Mouse (Mus musculus) lung, embryonic 14.5 days (tissue): ENCODE measurements at regions not wholly inside any gene's neighbourhood (a gene's known extent, or its start where the extent isn't known, plus 50 kb on each side); places are given as distances from the start of the nearest gene placed in this dataset.

ENCODE experiments used
- ATAC-seq: fragments of 200-750 bp; cut with Nextera tagmentation; 2 replicates; pipeline ENCODE4 v1.8.0; 2017; ENCODE audit warnings: mild to moderate bottlenecking, moderate TSS enrichment, moderate library complexity; ENCODE audit not compliant: insufficient read depth
- DNase-seq: peaks from one replicate; pipeline ENCODE4 v3.0.0-alpha.2; 2015
- H3K27ac ChIP-seq: fragments of 300-500 bp; sonication (generic); 2 replicates; pipeline ENCODE4 v1.5.1; 2014; ENCODE audit warnings: low read depth, mild to moderate bottlenecking, moderate library complexity
- H3K27me3 ChIP-seq: fragments of 300-500 bp; sonication (generic); 2 replicates; pipeline ENCODE4 v1.6.1; 2014; ENCODE audit warnings: low read length, control low read depth; ENCODE audit not compliant: insufficient read depth
- H3K36me3 ChIP-seq: fragments of 300-500 bp; sonication (generic); 2 replicates; pipeline ENCODE4 v1.6.1; 2014; ENCODE audit warnings: control low read depth; ENCODE audit not compliant: insufficient read depth
- H3K4me1 ChIP-seq: fragments of 300-500 bp; sonication (generic); 2 replicates; pipeline ENCODE4 v1.6.1; 2014; ENCODE audit warnings: antibody characterized with exemption, control low read depth; ENCODE audit not compliant: insufficient read depth
- H3K4me2 ChIP-seq: fragments of 300-500 bp; sonication (generic); 2 replicates; pipeline ENCODE4 v1.6.1; 2014; ENCODE audit warnings: mild to moderate bottlenecking
- H3K4me3 ChIP-seq: fragments of 300-500 bp; sonication (generic); 2 replicates; pipeline ENCODE4 v1.5.1; 2014; ENCODE audit warnings: low read depth, low read length
- H3K9ac ChIP-seq: fragments of 300-500 bp; sonication (generic); 2 replicates; pipeline ENCODE4 v1.6.1; 2014
- H3K9me3 ChIP-seq: fragments of 300-500 bp; sonication (generic); 2 replicates; pipeline ENCODE4 v1.6.1; 2016; ENCODE audit warnings: low read depth, low read length, control low read depth
- CTCF ChIP-seq: IDR thresholded peaks from 2 replicates; pipeline ENCODE4 v1.5.1; 2016; ENCODE audit warnings: antibody characterized with exemption, low read depth
- WGBS: fragments of 180-500 bp; shearing (Covaris S2); extraction: QIAGEN DNeasy Blood & Tissue Kit; methylation state at CpG from one replicate; pipeline ENCODE4 v1.1.7; 2014; 5-methylcytosine and 5-hydroxymethylcytosine counted together

DNA sequence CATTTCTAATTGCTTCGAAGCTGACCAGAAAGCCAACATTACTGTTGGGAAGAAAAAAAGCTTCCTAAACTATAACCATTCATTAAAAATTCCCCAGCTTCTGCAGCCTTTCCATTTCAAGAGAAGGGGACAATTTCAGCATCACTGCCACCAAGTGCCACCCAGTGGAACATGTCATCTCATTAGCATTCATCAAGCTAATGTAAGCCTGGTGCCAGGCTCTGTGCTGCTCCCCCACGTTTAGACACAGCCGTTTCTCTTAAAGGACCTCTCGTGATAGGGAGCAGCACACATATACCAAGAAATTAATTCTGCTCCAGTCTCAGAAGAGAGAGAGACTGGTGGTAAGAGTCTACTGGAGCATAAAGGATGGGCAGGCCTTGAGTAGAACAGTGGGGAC, 409.1 kb upstream of the Gm10131 start:
- no peak overlapping the region for H3K9ac ChIP-seq
- WGBS = 60% methylated on average over 4 of the region's 4 CpGs
- no peak overlapping the region for H3K27ac ChIP-seq
- no peak overlapping the region for H3K4me2 ChIP-seq
- DNase-seq = no peak
- ATAC-seq = no peak
- no peaks in the 10 kb centered on the region for H3K36me3 ChIP-seq
- H3K9me3 ChIP-seq = no peaks in the 10 kb centered on the region
- no peaks in the 10 kb centered on the region for H3K27me3 ChIP-seq
- no peak for TF ChIP-seq CTCF
- H3K4me1 ChIP-seq = no peaks in the 10 kb centered on the region
- H3K4me3 ChIP-seq = no peak overlapping the region

DNA sequence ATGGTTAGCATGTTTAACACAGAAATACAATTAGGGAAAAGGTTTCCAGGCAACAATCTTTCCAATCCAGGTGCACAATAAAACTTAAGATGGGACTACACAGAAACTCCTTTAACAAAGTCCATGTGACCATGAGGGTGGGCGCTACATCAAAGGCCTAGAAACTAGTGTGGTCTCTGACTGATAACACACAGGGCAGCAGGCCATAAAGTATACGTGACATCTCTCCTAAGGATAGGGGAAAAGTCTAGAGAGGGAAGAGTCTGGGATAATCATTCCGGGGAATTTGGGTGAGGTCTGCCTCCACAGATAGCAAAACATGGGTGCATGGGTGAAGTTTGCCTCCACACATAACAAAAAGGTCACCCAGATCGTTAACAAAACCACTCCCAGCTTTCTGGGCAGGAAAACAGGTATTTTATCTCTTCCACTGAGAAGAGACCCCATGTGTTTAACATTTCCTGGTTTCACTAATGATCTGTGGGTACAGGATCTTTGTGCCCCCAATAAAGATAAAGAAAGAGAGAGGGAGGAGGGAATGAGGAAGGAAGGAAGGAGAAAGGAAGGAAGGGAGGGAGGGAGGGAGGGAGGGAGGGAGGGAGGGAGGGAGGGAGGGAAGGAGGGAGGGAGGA, 402.0 kb upstream of the Gm10131 start:
- WGBS = 40% methylated on average over 4 of the region's 4 CpGs
- no peak for TF ChIP-seq CTCF
- Histone ChIP-seq H3K4me1 (no peaks in the 10 kb centered on the region), H3K36me3 (no peaks in the 10 kb centered on the region), H3K9ac (no peak overlapping the region), H3K4me2 (no peak overlapping the region), H3K4me3 (no peak overlapping the region), H3K27me3 (no peaks in the 10 kb centered on the region), H3K9me3 (no peaks in the 10 kb centered on the region), H3K27ac (no peak overlapping the region)
- ATAC-seq (no peak), DNase-seq (no peak)

DNA sequence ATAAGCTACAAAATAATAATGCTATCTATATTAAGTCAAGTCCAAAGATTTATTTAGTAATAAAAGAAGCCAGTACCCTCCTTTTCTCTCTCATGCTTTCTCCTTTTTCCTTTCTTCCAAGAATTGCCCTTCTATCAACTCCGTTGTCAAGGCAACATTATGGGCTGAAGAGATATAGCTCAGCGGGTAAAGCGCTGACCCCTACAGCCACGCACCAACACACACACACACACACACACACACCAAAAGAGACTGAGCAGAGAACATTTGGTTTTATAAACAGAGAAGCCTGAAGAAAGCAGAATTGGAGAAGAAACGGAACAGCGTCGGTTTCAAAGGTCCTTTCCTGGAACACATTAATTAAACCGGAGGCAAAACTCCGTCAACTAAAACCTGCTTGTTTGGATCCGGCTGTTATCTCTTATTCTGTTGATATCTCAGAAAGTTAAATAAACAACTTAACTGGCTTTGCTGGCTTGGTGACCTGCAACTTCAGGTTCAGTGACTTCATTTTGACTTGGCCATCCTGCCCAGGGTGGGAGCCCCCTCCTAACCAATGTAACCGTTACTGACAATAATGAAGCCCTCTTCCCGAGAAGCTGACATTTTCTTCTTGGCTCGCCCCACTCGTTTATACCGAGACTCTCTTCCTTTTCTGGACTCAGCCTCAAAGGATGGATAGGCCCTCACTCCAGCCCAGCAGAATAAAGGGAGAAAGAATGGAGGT, 394.5 kb upstream of the Gm10131 start:
- ATAC-seq = no peak; the same call in 1 of the 2 replicates
- H3K27me3 ChIP-seq = no peaks in the 10 kb centered on the region
- no peaks in the 10 kb centered on the region for H3K9me3 ChIP-seq
- 30% methylated on average over 15 of the region's 15 CpGs for WGBS
- H3K4me3 ChIP-seq = no peak overlapping the region
- peak; percentile 23 for DNase-seq
- no peak overlapping the region for H3K9ac ChIP-seq
- H3K4me2 ChIP-seq = 0 out of 2 replicates have a peak overlapping the region, but pooled peaks have one; percentile 5
- TF ChIP-seq CTCF = no peak
- no peaks in the 10 kb centered on the region for H3K4me1 ChIP-seq
- no peaks in the 10 kb centered on the region for H3K36me3 ChIP-seq
- no peak overlapping the region for H3K27ac ChIP-seq

DNA sequence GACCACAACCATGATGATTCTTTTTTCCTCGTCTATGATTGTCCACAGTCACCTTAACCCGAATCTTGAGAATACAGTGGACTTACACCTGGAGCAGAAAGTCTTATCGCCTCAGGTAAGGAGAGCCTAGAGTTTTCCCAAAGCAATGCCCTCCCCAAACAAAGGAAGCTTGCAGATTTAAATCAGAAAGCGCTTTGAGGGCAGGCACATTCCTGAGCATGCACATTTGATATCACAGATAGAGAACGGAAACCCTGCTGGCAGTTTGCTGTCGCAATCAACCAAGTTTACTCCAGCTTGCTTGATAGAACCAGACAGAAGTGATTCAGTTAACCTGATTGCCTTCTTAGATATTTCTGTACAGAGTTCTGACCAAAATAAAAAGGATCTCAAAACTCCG, 393.6 kb upstream of the Gm10131 start:
- Histone ChIP-seq H3K9me3 (no peaks in the 10 kb centered on the region), H3K4me3 (no peak overlapping the region), H3K4me2 (no peak overlapping the region), H3K9ac (no peak overlapping the region), H3K27me3 (no peaks in the 10 kb centered on the region), H3K4me1 (no peaks in the 10 kb centered on the region), H3K36me3 (no peaks in the 10 kb centered on the region), H3K27ac (no peak overlapping the region)
- ATAC-seq (no peak), DNase-seq (no peak)
- WGBS = 73% methylated on average over 7 of the region's 7 CpGs
- TF ChIP-seq CTCF = no peak

DNA sequence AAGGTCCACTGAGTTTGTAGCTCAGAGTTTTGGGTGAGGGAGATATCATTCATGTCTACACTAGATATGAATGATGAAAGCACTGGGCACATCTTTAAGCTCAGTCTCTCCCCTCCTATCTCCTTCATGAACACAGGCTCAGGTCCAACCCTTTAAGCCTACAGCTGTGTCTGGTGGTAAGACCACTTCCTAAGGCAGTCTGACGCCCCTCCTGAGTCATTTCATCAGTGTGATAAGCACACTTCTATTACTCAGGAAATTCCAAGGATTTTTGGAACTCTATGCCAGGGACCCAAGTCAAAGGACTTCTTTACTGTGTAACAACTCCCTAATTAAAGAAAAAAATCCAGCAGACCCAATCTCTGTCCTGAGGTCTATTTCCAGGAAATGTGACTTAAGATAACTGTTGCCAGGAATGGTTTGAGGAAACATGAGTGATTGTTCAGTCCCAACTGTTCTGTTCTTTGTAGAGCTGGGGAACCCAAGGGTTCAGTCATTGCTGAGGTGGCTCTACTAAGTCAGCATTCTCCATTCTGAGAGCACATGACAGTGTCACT, 391.1 kb upstream of the Gm10131 start:
- Histone ChIP-seq H3K4me2 (no peak overlapping the region), H3K9ac (no peak overlapping the region), H3K9me3 (no peaks in the 10 kb centered on the region), H3K27me3 (no peaks in the 10 kb centered on the region), H3K36me3 (no peaks in the 10 kb centered on the region), H3K27ac (no peak overlapping the region), H3K4me3 (no peak overlapping the region), H3K4me1 (no peaks in the 10 kb centered on the region)
- no peak for TF ChIP-seq CTCF
- WGBS = 19% methylated on average over 1 of the region's 1 CpGs
- DNase-seq (no peak), ATAC-seq (no peak)

DNA sequence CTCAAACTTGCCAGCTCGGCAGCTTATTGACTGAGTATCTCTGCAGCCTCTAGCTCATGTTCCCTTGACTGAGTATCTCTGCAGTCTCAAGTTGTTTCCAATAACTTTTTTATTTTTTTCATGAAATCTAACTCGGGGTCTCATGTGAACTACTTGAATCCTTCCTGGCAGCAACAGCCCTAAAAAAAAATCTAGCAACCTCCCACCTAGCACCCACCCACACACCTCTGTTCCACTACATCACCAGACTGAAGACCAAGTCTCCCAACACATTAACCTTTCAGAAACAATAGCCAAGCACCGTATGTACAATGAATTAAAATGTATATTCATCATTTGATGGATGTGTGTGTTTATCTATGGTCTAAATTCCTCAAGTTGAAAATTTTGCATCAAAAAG, 387.7 kb upstream of the Gm10131 start:
- no peak for TF ChIP-seq CTCF
- H3K4me2 ChIP-seq = no peak overlapping the region
- no peak overlapping the region for H3K4me3 ChIP-seq
- H3K27me3 ChIP-seq = no peaks in the 10 kb centered on the region
- H3K4me1 ChIP-seq = no peaks in the 10 kb centered on the region
- H3K9ac ChIP-seq = no peak overlapping the region
- H3K27ac ChIP-seq = no peak overlapping the region
- no peak for DNase-seq
- no peaks in the 10 kb centered on the region for H3K9me3 ChIP-seq
- H3K36me3 ChIP-seq = no peaks in the 10 kb centered on the region
- 57% methylated on average over 3 of the region's 3 CpGs for WGBS
- no peak for ATAC-seq

DNA sequence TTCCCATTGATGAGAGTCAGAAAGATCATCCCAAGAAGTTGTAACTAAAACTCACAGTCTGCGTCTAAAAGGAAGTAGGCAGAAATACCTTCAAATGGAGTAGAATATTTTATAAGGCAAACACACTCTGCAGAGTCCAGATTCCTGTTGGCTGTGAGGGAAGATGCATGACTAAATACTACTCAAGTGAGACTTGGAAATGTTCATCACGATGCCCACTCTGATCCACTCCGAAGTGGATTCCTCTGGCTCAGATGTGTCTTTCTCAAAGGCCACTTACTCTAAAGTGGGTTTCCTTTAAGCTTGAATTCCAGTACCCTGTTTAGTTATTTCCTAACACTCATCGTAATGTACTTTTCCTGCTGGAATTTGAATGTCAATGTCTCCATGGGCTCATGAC, 385.2 kb upstream of the Gm10131 start:
- ATAC-seq = no peak

More for the DNA sequence above, 385.2 kb upstream of the Gm10131 start:
- Histone ChIP-seq H3K27ac (no peak overlapping the region), H3K4me1 (no peaks in the 10 kb centered on the region), H3K9ac (no peak overlapping the region), H3K27me3 (no peaks in the 10 kb centered on the region), H3K36me3 (no peaks in the 10 kb centered on the region), H3K4me2 (no peak overlapping the region), H3K9me3 (no peaks in the 10 kb centered on the region), H3K4me3 (no peak overlapping the region)
- 88% methylated on average over 4 of the region's 4 CpGs for WGBS
- TF ChIP-seq CTCF = no peak
- DNase-seq = no peak
